Mouse (Mus musculus) midbrain, embryonic 12.5 days (tissue): ENCODE measurements around the gene Ccdc60. TPM values are rescaled to one million over a fixed set of nuclear protein-coding genes. Genes with fewer than 3 reads are reported as not detected.

Experiments
- ATAC-seq: fragments of 200-750 bp; cut with Nextera tagmentation; 2 replicates; pipeline ENCODE4 v1.8.0; 2017; ENCODE audit warnings: low read depth, moderate TSS enrichment, moderate library complexity; ENCODE audit not compliant: low FRiP score
- H3K27ac ChIP-seq: fragments of 300-500 bp; sonication (generic); replicated peaks from 2 replicates; pipeline ENCODE4 v1.5.1; 2016; ENCODE audit warnings: mild to moderate bottlenecking
- H3K27me3 ChIP-seq: fragments of 300-500 bp; sonication (generic); 2 replicates; pipeline ENCODE4 v1.6.1; 2016; ENCODE audit warnings: mild to moderate bottlenecking
- H3K36me3 ChIP-seq: fragments of 300-500 bp; sonication (generic); 2 replicates; pipeline ENCODE4 v1.6.1; 2016
- H3K4me1 ChIP-seq: fragments of 300-500 bp; sonication (generic); 2 replicates; pipeline ENCODE4 v1.6.1; 2016
- H3K4me2 ChIP-seq: fragments of 300-500 bp; sonication (generic); replicated peaks from 2 replicates; pipeline ENCODE4 v1.6.1; 2016; ENCODE audit warnings: mild to moderate bottlenecking, moderate library complexity
- H3K4me3 ChIP-seq: fragments of 300-500 bp; sonication (generic); 2 replicates; pipeline ENCODE4 v1.5.1; 2016; ENCODE audit warnings: mild to moderate bottlenecking
- H3K9ac ChIP-seq: fragments of 300-500 bp; sonication (generic); replicated peaks from 2 replicates; pipeline ENCODE4 v1.6.1; 2016; ENCODE audit warnings: mild to moderate bottlenecking, moderate library complexity
- H3K9me3 ChIP-seq: fragments of 300-500 bp; sonication (generic); 2 replicates; pipeline ENCODE4 v1.6.1; 2016; ENCODE audit warnings: mild to moderate bottlenecking
- WGBS: fragments of 180-500 bp; shearing (Covaris S2); methylation state at CpG from one replicate; pipeline ENCODE4 v1.1.7; 2016; 5-methylcytosine and 5-hydroxymethylcytosine counted together
- polyA plus RNA-seq: library from polyadenylated mRNA; unstranded; fragments of >200 nt; fragmentation: Nextera tagmentation; extraction: Ambion mirVana; gene quantifications from 2 replicates; pipeline ENCODE4 v1.2.1, GENCODE M21; 2016

The Ccdc60 gene
- polyA plus RNA-seq, 1 experiment from 2014 or later, result 2.4 TPM

GRCm38 (mm10) chr5:116269212-116270145, 19.3 kb downstream of the Ccdc60 start:
- ATAC-seq, result no peak
- Histone ChIP-seq H3K27me3 (0 out of 2 replicates have a peak, but pooled peaks cover 3% of the 10 kb centered on the region), H3K4me2 (no peak overlapping the region), H3K9me3 (no peaks in the 10 kb centered on the region), H3K36me3 (no peaks in the 10 kb centered on the region), H3K4me1 (peaks cover 11% of the 10 kb centered on the region), H3K27ac (no peak overlapping the region), H3K4me3 (no peak overlapping the region), H3K9ac (no peak overlapping the region)
- 75% methylated on average over 17 of the region's 17 CpGs for WGBS

DNA sequence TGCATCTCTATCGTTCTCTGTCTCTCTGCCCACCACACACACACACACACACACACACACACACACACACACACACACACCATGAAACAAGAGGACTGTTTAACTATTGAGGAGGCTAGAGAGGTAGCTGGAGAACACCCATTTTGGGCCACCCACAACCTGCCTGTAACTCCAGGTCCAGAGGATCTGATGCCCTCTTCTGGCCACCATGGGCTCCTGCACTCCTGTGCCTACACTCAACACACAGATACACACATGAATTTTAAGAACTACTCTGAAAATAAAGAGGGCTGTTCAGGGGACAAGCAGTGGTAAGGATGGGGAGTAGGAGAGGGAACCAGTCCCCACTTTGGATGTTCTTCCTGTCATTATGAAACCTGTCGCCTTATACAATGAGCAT, 26.1 kb downstream of the Ccdc60 start:
- no peak for ATAC-seq
- Histone ChIP-seq H3K27ac (no peak overlapping the region), H3K4me3 (no peak overlapping the region), H3K9ac (no peak overlapping the region), H3K27me3 (no peaks in the 10 kb centered on the region), H3K4me2 (no peak overlapping the region), H3K36me3 (no peaks in the 10 kb centered on the region), H3K4me1 (peaks cover 5% of the 10 kb centered on the region; the same call in 1 of the 2 replicates), H3K9me3 (no peaks in the 10 kb centered on the region)
- WGBS, result 92% methylated on average over 2 of the region's 2 CpGs

- ATAC-seq, result no peak
- WGBS, result 95% methylated on average over 5 of the region's 5 CpGs
- H3K4me1 ChIP-seq, result peaks cover 5% of the 10 kb centered on the region; the same call in 1 of the 2 replicates
- H3K9me3 ChIP-seq, result no peaks in the 10 kb centered on the region
- no peak overlapping the region for H3K27ac ChIP-seq
- no peaks in the 10 kb centered on the region for H3K27me3 ChIP-seq
- no peak overlapping the region for H3K9ac ChIP-seq
- no peaks in the 10 kb centered on the region for H3K36me3 ChIP-seq
- H3K4me3 ChIP-seq, result no peak overlapping the region
- H3K4me2 ChIP-seq, result no peak overlapping the region
Measured at GRCm38 (mm10) chr5:116261944-116262343, 26.8 kb downstream of the Ccdc60 start.

DNA sequence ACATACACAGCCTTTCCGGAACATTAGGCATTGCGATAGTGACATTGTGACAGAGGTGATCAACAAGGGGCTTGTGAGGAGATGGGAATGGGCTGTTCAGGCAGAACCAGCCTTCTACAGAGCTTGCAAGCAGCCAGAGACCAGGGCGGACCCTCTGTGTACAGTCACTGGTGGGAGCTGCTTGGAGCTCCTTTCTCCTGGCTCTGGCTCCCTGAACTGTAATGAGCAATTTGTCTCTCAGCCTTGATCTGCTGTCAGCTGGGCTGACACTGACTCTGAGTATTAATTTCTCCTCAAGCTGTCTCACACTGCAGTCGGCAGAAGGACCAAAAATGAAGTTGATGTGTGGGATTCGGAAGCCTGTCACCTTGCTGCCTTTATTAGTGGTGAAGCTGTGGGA, 28.4 kb downstream of the Ccdc60 start:
- H3K9ac ChIP-seq, result no peak overlapping the region
- 95% methylated on average over 5 of the region's 5 CpGs for WGBS
- H3K4me3 ChIP-seq, result no peak overlapping the region
- no peak overlapping the region for H3K4me2 ChIP-seq
- ATAC-seq, result no peak
- peaks cover 5% of the 10 kb centered on the region; the same call in 1 of the 2 replicates for H3K4me1 ChIP-seq
- H3K9me3 ChIP-seq, result no peaks in the 10 kb centered on the region
- H3K27me3 ChIP-seq, result no peaks in the 10 kb centered on the region
- no peak overlapping the region for H3K27ac ChIP-seq
- H3K36me3 ChIP-seq, result no peaks in the 10 kb centered on the region

GRCm38 (mm10) chr5:116258321-116258860, 30.4 kb downstream of the Ccdc60 start:
- no peaks in the 10 kb centered on the region for H3K27me3 ChIP-seq
- no peak overlapping the region for H3K27ac ChIP-seq
- no peaks in the 10 kb centered on the region for H3K9me3 ChIP-seq
- ATAC-seq, result no peak
- 68% methylated on average over 8 of the region's 8 CpGs for WGBS
- no peaks in the 10 kb centered on the region for H3K36me3 ChIP-seq
- H3K4me1 ChIP-seq, result peaks cover 5% of the 10 kb centered on the region; the same call in 1 of the 2 replicates
- H3K9ac ChIP-seq, result no peak overlapping the region
- H3K4me2 ChIP-seq, result no peak overlapping the region
- H3K4me3 ChIP-seq, result no peak overlapping the region

DNA sequence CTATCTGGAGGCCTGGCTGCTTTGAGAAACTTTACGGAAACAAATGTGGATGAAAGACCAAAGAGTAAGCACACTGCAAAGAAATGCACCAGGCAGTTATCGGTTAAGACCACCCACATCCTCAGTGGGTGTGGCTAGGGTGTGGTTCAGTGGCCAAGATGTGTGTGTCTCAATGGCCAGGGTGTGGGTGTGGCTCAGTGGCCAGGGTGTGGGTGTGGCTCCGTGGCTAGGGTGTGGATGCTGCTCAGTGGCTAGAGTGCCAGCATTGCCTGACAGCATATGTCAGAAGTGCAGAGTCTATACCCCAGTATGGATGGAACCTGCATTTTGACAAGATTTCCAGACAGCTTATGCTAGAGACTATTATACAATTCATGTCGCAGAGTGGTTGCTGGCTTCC, 34.9 kb downstream of the Ccdc60 start:
- Histone ChIP-seq H3K27me3 (no peaks in the 10 kb centered on the region), H3K4me3 (no peak overlapping the region), H3K4me2 (no peak overlapping the region), H3K9ac (no peak overlapping the region), H3K36me3 (no peaks in the 10 kb centered on the region), H3K9me3 (no peaks in the 10 kb centered on the region), H3K27ac (no peak overlapping the region), H3K4me1 (peaks cover 5% of the 10 kb centered on the region; the same call in 1 of the 2 replicates)
- ATAC-seq, result no peak
- 85% methylated on average over 4 of the region's 4 CpGs for WGBS

- no peak overlapping the region for H3K4me2 ChIP-seq
- no peak for ATAC-seq
- H3K4me3 ChIP-seq, result no peak overlapping the region
- H3K9ac ChIP-seq, result no peak overlapping the region
- no peaks in the 10 kb centered on the region for H3K36me3 ChIP-seq
- 91% methylated on average over 6 of the region's 6 CpGs for WGBS
- H3K9me3 ChIP-seq, result no peaks in the 10 kb centered on the region
- no peaks in the 10 kb centered on the region for H3K4me1 ChIP-seq
- no peaks in the 10 kb centered on the region for H3K27me3 ChIP-seq
- no peak overlapping the region for H3K27ac ChIP-seq
Measured at GRCm38 (mm10) chr5:116252186-116252585, 36.6 kb downstream of the Ccdc60 start.

DNA sequence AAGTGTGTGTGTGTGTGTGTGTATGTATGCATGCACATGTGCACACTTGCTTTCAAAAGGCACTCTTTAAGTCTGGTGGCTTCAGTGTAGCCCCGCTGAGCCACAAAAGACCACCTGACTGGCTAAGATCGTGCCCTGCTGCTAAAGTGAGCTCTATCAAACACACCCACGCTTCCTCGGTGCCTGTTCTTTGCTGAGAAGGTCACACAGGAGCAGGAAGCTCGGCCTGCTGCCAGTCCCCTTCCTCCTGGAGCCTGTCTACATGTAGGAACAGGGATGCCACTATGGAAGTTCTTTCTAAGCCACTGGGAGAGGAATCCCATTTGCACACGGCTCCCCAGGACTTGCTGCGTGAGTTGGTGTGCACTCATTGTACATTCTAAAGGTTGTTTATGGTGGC, 42.1 kb downstream of the Ccdc60 start:
- Histone ChIP-seq H3K4me1 (0 out of 2 replicates have a peak, but pooled peaks cover 3% of the 10 kb centered on the region), H3K27me3 (no peaks in the 10 kb centered on the region), H3K27ac (no peak overlapping the region), H3K4me3 (no peak overlapping the region), H3K9ac (no peak overlapping the region), H3K36me3 (no peaks in the 10 kb centered on the region), H3K9me3 (0 out of 2 replicates have a peak, but pooled peaks cover 3% of the 10 kb centered on the region), H3K4me2 (no peak overlapping the region)
- ATAC-seq, result no peak
- 85% methylated on average over 7 of the region's 7 CpGs for WGBS

DNA sequence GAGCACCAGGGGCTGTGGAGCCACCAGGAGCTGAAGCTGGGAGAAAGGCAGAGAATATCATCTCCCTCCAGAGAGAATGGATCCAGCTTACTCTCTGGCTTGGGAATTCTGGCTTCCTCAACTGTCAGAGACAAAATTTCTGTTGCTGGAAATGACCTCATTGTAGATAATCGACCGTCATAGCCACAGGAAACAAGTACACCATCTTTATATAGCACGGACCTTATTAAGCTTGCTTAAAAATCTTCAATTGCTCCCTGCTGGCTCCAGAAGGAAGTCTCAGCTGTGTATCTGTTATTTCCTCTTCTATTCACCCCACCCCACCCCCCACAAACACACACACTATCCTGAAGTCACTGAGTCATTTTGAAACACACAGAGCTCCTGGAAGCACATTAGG, 44.3 kb downstream of the Ccdc60 start:
- ATAC-seq, result no peak
- Histone ChIP-seq H3K36me3 (no peaks in the 10 kb centered on the region), H3K27me3 (no peaks in the 10 kb centered on the region; the same call in 1 of the 2 replicates), H3K9me3 (0 out of 2 replicates have a peak, but pooled peaks cover 3% of the 10 kb centered on the region), H3K9ac (no peak overlapping the region), H3K4me2 (no peak overlapping the region), H3K4me1 (0 out of 2 replicates have a peak, but pooled peaks cover 3% of the 10 kb centered on the region), H3K27ac (no peak overlapping the region), H3K4me3 (no peak overlapping the region)
- WGBS, result 77% methylated on average over 3 of the region's 3 CpGs

DNA sequence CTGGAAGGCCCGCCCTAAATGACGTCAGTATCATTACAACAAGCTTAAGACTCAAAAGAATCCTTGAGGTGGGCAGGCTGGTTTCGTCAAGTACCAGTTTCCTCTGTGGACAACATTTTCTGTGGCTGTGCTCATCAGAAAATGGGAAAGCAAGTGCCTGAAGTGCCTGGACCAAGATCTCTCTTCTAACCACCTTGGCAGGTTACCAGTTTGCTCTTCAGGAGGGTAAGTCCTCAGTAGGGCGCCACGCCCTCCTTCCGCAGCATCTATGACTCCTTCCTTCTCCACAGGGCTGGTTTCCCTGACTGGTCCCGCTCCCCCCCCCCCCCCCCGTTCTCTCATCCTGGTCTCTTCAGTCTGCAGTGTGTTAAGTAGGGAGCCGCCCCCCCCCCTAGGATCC, 45.2 kb downstream of the Ccdc60 start:
- no peaks in the 10 kb centered on the region for H3K36me3 ChIP-seq
- 85% methylated on average over 8 of the region's 9 CpGs for WGBS
- no peak overlapping the region for H3K4me2 ChIP-seq
- no peak overlapping the region for H3K4me3 ChIP-seq
- no peak overlapping the region for H3K27ac ChIP-seq
- H3K9ac ChIP-seq, result no peak overlapping the region
- ATAC-seq, result no peak
- 0 out of 2 replicates have a peak, but pooled peaks cover 3% of the 10 kb centered on the region for H3K4me1 ChIP-seq
- no peaks in the 10 kb centered on the region; the same call in 1 of the 2 replicates for H3K27me3 ChIP-seq
- 0 out of 2 replicates have a peak, but pooled peaks cover 3% of the 10 kb centered on the region for H3K9me3 ChIP-seq

DNA sequence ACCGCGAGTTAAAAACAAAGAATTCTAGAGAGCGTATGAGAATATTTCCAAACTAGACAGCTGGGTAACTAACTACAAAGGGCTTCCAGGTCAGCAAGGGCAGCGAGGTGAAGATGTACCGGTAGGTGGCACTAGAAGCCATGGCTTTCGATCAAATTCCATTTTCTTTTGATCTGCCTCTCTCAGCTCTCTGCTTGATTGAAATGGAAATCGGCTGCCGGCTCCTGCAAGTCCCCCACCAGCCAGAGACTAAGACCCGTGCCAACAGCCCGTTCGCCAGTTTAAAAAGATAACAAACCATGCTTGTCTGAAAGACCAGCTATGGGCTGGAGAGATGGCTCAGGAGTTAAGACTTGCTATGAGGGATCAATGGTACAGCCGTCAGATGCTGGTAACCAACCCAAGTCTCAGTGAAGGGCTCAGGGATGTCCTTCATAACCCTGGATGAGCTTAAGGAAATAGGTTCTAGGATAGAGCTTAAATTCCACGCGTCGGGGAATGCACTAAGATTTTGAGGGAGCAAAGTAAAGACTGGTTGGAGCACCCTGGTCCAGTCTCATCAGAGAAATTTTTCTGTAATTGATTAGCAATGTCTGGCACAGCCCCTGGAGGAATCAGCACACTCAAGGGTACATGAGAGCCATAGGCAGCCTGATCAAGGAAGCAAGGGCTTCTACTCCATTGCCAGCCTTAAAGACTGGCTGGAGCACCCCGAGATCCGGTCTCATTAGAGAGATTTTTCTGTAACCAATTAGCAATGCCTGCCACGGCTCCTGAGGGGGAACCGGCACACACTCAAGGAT, 56.7 kb downstream of the Ccdc60 start:
- ATAC-seq, result peak; percentile 65
- H3K4me1 ChIP-seq, result peaks cover 9% of the 10 kb centered on the region; the same call in 1 of the 2 replicates
- H3K4me3 ChIP-seq, result peak overlapping the region; percentile 18; the same call in 1 of the 2 replicates
- H3K4me2 ChIP-seq, result peak overlapping the region; percentile 47
- H3K36me3 ChIP-seq, result no peaks in the 10 kb centered on the region
- no peaks in the 10 kb centered on the region for H3K9me3 ChIP-seq
- WGBS, result 19% methylated on average over 19 of the region's 19 CpGs
- peaks cover 7% of the 10 kb centered on the region; the same call in 1 of the 2 replicates for H3K27me3 ChIP-seq
- peak overlapping the region; percentile 11; the same call in 1 of the 2 replicates for H3K27ac ChIP-seq
- no peak overlapping the region for H3K9ac ChIP-seq
